Mouse (Mus musculus): ENCODE results near the gene Dync2h1.

DNA sequence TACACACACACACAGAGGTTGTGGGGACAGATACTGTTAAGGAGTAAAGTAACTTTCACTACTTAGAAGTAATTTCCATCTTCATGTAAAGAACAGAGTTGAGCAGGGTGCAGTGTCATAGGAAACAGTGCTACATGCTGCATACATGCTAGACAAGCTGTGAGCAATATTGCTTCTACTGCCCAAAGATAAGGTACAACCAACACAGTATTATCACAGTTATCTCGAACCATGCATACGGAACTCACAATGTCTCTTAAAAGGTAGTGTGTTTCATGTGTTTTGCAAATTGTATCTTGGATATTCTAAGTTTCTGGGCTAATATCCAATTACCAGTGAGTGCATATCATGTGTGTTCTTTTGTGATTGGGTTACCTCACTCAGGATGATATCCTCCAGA is 61.4 kb downstream of the Dync2h1 start:
- TF ChIP-seq EP300 (IDR thresholded peaks at IDR 0.05; ENCODE audit: low read depth) (no peak), CTCF (IDR thresholded peaks at IDR 0.05; ENCODE audit: low read depth) (no peak)

Measured in heart, postnatal 0 days (tissue).